Mouse (Mus musculus) spleen, adult 12 weeks (tissue): ENCODE measurements around the gene P3h3.
"Not testable (repeated sequence)": the region's sequence is repeated elsewhere in the genome, so short reads cannot be mapped to it uniquely, and the experiment has no call there.

Experiments used
- DNase-seq: peaks from one replicate; pipeline ENCODE4 v3.0.0; 2022; ENCODE audit warnings: low spot score

P3h3 gene

GRCm38 (mm10) chr6:124856916-124857839 lies at the start of gene P3h3:
TSS of gene P3h3 (minus strand) at chr6:124857752.
- DNase-seq = peak; percentile 35

GRCm38 (mm10) chr6:124904991-124905860 lies 47.7 kb upstream of the P3h3 start:
- no peak for DNase-seq

GRCm38 (mm10) chr6:124904161-124904981 lies 46.8 kb upstream of the P3h3 start:
- DNase-seq = no peak

GRCm38 (mm10) chr6:124903580-124904151 lies 46.1 kb upstream of the P3h3 start:
- peak; percentile 86 for DNase-seq

- no peak for DNase-seq
These were observed 44.3 kb upstream of the P3h3 start for GRCm38 (mm10) chr6:124901851-124902250.

- DNase-seq = no peak
These were observed 43.4 kb upstream of the P3h3 start for GRCm38 (mm10) chr6:124900801-124901480.

GRCm38 (mm10) chr6:124900056-124900800 lies 42.7 kb upstream of the P3h3 start:
- DNase-seq = no peak

- no peak for DNase-seq
These were observed 40.8 kb upstream of the P3h3 start for GRCm38 (mm10) chr6:124898359-124898758.

- DNase-seq = not testable (repeated sequence)
These were observed 36.6 kb upstream of the P3h3 start for GRCm38 (mm10) chr6:124894113-124894512.

- DNase-seq = no peak
These were observed 33.4 kb upstream of the P3h3 start for GRCm38 (mm10) chr6:124890997-124891396.

GRCm38 (mm10) chr6:124888555-124889125 lies 31.1 kb upstream of the P3h3 start:
- DNase-seq = no peak

GRCm38 (mm10) chr6:124887986-124888385 lies 30.4 kb upstream of the P3h3 start, which contains the start of gene Cd4:
TSS of gene Cd4 (minus strand) at chr6:124888221.
- DNase-seq = no peak

- no peak for DNase-seq
These were observed 28.4 kb upstream of the P3h3 start for GRCm38 (mm10) chr6:124885956-124886381.

GRCm38 (mm10) chr6:124884714-124885500 lies 27.4 kb upstream of the P3h3 start:
- no peak for DNase-seq

- no peak for DNase-seq
These were observed 25.8 kb upstream of the P3h3 start for GRCm38 (mm10) chr6:124883351-124883750.

GRCm38 (mm10) chr6:124881821-124882220 lies 24.3 kb upstream of the P3h3 start:
- no peak for DNase-seq

GRCm38 (mm10) chr6:124879390-124879789 lies 21.8 kb upstream of the P3h3 start:
- no peak for DNase-seq

- DNase-seq = no peak
These were observed 16.8 kb upstream of the P3h3 start for GRCm38 (mm10) chr6:124874348-124874747.

GRCm38 (mm10) chr6:124866560-124866959 lies 9.0 kb upstream of the P3h3 start:
- no peak for DNase-seq
